Mouse (Mus musculus): ENCODE results near the gene Klhl35.

GRCm38 (mm10) chr7:99500201-99500600 lies 34.4 kb downstream of the Klhl35 start:
- TF ChIP-seq CTCF (IDR thresholded peaks at IDR 0.05; ENCODE audit: borderline replicate concordance, insufficient read depth, low read depth, low read length) (peak; percentile 96), POLR2A (IDR thresholded peaks at IDR 0.05; ENCODE audit: borderline replicate concordance, insufficient read depth, low read length) (no peak)
